Mouse (Mus musculus): ENCODE measurements around the gene Tcf3. TPM values are rescaled to one million over a fixed set of nuclear protein-coding genes. Genes with fewer than 3 reads are reported as not detected.

Tcf3 gene
- 10 to 100 TPM; 22.6 to 25.8 TPM for total RNA-seq (2021)

DNA sequence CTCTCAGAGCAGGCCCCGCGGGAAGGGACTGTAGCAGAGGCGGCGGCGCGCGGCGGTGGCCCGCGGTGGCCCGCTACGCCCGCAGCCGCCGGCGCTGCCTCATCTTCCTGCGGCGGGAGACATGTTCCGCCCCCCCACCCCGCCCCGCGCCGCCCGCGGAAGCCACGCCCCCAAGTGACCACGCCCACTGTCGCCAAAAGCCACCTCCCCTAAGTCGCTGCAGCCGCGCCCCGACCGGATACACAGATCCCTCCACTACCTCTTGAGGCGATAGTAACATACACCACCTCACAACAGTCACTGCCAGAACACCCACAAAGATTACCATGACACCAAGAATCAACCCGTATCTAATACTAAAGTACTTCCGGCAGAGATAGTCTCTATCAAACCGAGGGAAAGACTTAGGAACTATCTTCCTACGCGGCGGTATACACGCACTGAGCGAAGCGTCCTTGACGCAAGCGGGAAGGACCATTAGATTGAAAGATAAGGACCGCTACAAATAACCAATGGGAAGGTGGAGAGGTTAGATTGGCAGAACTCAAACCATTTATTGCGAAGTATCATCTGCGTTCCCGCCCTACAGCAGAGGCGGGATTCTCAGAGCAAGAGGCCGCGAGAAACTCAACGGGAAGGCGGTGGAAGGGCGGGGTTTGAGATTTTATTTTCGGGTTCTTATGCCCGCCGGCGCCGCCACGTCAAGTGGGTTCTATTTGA lies at the start of gene Tcf3:
TSS of gene Tcf3 (minus strand) at position 135 of the 720 bp plus-strand sequence.
- intact Hi-C loops (cut with DNase I): no loop called here
- DNase-seq (ENCODE audit: low spot score in 2 of 2): peak; percentile 96 to 99

DNA sequence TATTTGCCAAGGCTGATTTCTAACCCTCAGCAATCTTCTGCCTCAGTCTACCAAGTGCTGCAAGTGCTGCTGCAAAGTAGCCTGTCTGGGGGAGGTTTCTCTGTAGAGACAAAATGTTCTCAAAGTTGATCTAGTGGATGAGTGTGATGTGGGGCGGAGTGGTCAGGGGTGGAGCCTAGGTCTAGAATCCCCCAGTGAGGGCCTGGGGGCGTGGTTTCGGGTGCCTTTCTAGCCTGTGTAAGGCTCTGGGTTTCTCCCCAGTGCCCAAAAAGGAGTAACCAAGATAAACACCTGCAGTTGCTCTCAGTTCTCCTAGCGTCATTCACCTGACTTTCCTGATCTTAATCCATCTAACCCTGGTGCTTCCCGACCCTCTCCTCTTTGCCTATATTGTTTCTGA lies 47.6 kb upstream of the Tcf3 start:
- DNase-seq (ENCODE audit: low spot score in 2 of 2): no peak
- intact Hi-C loops (cut with DNase I): no loop called here

DNA sequence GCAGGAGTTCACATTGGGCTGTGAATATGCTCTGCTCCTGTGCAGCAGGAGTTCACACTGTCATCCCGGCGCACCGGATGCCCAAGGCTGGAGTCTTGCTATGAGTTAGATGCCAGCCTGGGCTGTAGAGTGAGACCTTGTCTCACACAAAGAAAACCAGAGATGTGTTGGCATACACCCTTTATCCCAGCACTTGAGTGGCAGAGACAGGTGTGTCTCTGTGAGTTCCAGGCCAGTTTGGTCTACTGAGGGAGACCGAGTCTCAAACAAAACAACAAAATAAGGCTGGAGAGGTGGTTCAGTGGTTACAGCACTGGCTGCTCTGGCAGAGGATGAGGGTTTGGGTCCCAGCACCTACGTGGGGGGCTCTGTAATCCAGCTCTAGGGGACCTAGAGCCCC lies 45.1 kb upstream of the Tcf3 start:
- intact Hi-C loops (cut with DNase I): no loop called here
- no peak for DNase-seq (ENCODE audit: low spot score in 2 of 2)

DNA sequence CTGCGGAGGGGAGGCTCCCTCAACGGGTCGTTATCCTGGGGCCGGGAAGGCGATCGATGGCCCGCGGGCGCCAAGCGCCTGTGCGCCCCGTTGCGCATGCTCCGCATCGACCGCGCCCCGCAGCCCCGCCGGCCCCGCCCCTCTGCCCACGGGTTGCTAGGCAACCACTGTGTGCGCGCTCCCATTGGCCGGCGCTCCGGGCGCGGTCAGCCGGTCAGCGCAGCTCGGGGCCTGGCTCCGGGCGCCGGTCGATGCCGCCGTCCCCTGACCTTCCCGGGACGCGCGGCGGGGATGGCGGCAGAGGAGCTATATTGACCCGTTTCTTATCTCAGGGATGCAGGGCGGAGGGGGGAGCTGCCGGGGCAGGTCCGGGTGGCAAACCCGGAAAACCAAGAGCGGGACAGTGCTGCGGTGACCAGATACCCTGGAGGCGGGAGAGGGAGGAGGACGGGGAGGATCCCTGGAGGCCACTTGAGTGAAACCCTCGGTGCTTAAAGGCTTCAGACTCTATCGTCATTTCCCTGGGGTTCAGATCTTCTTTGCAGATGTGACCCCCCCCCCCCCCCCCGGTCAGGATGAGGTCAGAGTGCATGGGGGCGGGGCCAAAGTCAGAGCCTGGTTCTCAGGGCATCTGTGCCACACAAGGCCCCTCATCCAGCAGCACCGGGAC lies 42.0 kb upstream of the Tcf3 start:
- peak; percentile 88 to 90 for DNase-seq (ENCODE audit: low spot score in 2 of 2)
- intact Hi-C loops (cut with DNase I): no loop called here

DNA sequence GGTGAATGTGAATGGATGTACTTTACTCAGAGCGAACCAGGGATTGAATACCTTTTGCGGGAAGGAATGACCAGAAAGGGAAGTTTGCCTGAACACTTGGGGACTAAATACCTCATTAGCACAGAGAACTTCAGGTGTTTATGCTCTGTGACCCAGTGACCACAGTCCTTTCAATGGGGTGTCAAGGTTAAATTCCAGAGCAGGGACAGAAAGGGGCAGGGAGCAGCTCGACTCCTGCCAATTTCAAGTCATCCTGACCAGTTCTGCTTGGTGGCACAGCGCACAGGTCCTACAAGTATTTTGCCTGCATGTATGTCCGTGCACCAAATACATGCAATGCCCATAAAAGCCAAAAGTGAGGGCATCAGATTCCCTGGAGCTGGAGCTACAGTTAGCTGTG lies 31.6 kb upstream of the Tcf3 start:
- no peak for DNase-seq (ENCODE audit: low spot score in 2 of 2)
- intact Hi-C loops (cut with DNase I): no loop called here

DNA sequence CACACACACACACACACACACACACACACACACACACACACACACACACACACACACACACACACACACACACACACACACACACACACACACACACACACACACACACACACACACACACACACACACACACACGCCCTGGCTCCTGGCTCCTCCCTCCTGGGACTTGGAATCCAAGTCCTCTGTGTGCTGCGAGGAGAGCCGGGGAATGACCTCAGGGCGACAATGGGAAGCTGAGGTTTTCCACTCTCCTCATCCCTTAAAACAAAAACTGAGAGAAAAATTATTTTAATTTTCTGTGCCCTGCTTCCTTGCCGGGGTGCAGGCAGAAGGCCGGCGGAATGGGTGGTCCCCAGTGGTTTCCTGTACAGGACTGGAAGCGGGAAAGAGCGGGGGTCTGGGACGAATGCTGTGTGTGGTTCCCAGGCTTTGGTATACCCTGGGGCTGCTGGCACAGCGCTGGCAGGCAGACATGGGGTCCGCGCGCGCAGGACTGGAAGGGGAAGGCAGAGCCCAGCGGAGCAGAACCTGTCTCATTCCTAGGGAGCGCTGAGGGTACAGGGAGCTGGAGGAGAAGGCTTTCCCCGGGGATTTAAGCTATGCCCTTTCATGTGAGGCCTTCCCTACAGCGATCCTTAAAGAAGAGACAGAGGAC lies 31.1 kb upstream of the Tcf3 start:
- intact Hi-C loops (cut with DNase I): no loop called here
- no peak for DNase-seq (ENCODE audit: low spot score in 2 of 2)

DNA sequence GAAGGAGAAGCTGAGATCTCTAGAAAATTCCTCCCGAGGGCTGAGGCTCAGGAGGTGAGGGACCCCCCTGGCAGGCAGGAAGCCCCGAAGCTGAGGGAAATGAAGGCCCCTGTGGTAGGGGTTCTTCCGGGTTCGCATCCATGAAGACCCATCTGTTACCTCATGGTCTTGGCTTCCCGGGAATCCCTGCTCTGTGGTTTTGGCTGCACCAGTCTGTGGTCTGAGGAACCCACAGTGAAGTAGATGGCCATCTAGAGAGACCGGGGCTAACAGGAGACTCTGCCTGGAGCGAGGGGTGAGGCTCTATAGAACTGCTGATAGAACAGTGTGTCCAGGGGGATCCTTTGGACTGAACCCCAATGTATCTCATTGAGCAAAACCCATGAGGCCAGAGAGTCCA lies 27.9 kb upstream of the Tcf3 start:
- no peak for DNase-seq (ENCODE audit: low spot score in 2 of 2)
- intact Hi-C loops (cut with DNase I): no loop called here

DNA sequence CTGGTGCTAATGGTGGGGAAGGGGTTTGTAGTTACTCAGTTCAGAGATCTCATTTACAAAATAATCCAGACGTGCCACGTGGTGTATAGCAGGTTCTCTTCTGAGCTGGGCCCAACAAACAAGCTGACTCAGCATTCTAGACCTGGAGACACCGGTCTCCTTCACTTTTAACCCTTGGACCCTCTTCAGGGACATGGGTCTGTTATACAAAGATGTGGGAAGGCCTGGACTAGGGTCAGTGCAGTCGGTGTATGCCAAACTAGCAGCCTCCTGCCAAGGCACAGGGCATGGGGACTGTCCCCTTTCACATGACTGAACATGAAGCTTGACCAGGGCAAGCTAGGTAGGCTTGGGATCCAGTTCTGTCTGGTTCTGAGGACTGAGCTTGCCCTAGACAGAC lies 26.9 kb upstream of the Tcf3 start:
- intact Hi-C loops (cut with DNase I): no loop called here
- DNase-seq (ENCODE audit: low spot score in 2 of 2): no peak

DNA sequence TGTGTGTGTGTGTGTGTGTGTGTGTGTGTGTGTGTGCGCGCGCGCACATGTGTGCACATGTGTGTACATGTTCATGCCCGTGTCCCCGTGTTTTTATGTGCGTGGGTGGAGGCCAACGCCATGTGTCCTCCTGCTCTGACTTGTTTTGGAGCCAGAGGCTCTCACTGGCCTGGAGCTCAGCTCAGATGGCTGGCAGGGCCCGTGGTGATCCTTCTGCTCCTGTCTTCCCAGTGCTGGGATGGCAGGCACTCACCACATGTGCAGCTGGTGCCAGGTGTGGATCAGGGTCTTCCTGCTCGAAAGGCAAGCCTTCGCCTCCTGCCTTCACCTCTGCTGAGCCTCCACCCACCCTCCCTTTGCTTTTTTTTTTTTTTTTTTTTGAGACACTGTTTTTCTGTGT lies 26.2 kb upstream of the Tcf3 start:
- intact Hi-C loops (cut with DNase I): no loop called here
- DNase-seq (ENCODE audit: low spot score in 2 of 2): no peak

DNA sequence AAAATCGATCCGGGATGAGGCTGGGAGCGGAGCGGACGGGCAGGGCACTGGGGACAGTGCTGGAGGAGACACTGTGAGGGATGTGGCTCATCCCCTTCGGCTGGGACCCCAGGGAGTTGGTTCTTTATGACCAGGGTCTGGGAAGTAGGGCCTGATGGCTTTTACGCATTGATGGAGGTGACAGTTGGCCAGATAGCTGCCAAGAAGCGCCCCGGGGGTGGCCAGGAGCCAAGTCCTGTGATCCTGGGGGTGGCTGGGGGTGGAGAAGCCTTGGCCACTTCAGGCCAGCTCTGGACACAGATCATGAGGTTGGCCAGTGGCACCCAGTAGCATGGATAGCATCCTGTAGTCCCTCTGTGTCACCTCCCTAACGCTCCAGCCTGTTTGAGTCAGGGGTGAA lies 25.8 kb upstream of the Tcf3 start:
- no peak for DNase-seq (ENCODE audit: low spot score in 2 of 2)
- intact Hi-C loops (cut with DNase I): no loop called here

DNA sequence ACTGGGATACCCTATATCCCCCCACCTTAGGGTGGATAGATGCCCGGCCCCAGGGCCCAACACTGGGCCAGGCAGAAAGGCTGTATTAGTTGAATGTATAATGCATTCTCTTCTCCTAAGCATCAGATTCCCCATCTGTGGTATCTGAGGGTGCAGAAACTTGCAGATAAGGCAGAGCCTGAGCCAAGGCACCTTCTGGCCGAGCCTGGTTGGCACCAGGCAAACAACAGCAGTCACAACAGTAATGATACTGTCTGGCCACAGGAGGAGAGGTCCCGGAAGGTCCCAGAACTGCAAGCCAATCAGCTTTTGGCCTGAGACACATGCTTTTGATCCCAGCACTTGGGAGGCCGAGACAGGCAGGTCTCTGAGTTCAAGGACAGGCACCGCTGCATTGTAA lies 22.2 kb upstream of the Tcf3 start:
- DNase-seq (ENCODE audit: low spot score in 2 of 2): no peak
- intact Hi-C loops (cut with DNase I): no loop called here

DNA sequence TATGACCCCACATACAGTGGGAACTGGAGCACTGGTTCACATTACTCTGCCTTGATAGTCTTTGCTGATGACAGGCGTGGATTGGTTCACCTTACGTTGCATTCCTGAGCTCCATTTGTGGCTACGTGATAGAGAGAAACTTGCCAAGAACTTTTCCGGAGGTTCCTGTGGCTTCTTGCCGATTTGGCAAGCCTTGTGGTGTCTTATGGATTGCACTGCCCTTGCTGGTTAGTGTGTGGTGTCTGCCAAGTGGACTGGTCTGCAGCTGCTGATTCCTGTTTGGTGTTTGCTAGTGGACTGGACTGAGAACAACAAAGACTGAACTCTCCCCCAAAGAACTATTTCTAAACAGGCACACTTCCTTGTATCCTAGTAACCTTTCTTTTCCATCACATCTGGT lies 21.3 kb upstream of the Tcf3 start:
- no peak for DNase-seq (ENCODE audit: low spot score in 2 of 2)
- intact Hi-C loops (cut with DNase I): no loop called here

DNA sequence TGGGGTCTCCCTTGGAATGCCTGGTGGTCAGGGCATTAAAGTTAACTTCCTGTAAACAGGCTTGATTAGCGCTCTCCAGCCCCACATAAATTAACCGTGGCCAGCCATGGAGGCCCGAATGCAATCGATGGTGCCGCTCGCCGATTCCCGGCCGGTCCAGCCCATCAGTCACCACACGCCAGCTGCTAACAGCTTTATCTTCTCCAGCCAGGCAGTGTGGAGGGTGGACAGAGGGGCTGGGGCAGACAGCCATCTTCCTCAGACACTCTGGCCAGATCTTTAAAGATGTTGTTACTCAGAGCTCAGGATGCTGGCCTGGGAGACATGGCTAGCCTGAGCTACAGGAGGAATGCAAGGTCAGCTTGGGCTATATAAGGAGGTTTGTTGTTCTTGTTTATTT lies 20.2 kb upstream of the Tcf3 start:
- intact Hi-C loops (cut with DNase I): no loop called here
- no peak for DNase-seq (ENCODE audit: low spot score in 2 of 2)

DNA sequence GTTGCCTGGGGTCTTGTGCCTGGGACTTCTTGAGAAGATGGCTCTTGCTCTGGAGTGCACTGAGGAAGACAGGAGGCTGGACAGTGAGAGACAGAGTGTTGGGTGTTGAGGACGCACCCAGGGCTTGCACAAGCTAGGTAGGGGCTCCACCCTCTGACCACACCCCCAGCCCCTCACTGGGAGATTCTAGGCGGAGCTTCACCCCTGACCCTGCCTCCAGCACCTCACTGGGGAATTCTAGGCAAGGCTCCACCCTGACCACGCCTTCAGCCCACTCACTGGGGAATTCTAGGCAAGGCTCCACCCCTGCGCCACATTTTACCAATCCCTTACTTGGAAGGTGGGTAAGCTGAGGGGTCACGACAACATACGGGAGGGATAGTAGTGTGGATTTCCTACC lies 17.2 kb upstream of the Tcf3 start:
- intact Hi-C loops (cut with DNase I): no loop called here
- DNase-seq (ENCODE audit: low spot score in 2 of 2): no peak

DNA sequence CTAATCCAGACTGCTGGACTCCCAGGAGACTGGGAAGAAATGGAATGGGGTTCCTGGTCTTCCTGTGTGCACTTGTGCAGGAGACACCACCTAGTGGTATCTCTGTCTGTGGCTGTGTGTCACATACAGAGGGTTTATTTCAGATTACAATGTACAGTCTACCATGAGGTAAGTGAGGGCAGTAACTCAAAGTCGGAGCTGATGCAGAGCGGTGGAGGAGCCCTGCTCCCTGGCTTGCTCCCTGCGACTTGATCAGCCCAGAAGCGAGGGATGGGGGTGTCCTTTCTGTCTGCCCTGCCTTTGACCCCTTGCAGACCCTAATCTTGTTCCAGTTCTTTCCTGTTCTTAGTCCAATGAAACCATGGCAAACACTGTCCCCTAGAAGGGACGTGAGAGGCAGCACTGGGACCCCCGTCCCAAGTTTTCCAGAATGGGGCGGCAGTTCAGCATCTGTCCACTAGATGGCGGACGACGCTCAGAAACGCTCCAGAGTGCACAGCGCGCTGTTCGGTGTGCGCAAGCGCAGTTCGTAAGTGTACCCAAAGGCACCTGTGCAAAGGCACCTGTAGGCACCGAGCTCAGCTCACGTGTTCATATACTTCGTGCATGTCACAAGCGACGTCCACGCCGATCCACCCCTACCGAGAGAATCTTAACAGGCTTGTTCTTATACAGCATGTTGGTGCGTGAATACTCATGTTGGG lies 12.6 kb upstream of the Tcf3 start:
- intact Hi-C loops (cut with DNase I): loop anchor here (1.0 to 2.0 kb wide), 3 partner anchors 63 to 111 kb away; no protein-coding TSS in a partner anchor

DNA sequence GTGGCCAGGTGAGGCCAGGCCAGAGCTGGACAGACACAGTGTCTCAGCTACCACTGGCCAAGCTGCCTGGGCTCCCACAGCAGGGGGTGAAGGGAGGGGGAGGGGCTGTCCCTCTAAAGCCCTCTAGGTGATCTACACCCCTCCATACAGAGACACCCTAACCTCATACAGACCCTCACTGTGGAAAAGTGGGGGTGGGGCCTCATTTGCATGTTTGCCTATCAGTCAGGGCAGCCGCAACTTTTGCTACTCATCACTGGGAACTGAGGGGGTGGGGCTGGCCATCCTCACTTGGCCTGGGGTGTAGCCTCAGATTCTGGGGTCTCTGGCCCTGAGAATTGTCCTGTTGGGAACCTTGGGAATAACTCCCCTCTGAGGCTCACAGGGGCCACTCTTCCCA lies 11.6 kb upstream of the Tcf3 start:
- intact Hi-C loops (cut with DNase I): no loop called here
- DNase-seq (ENCODE audit: low spot score in 2 of 2): no peak

More for the DNA sequence above, 12.6 kb upstream of the Tcf3 start:
- DNase-seq (ENCODE audit: low spot score in 2 of 2): peak; percentile 66 to 79

DNA sequence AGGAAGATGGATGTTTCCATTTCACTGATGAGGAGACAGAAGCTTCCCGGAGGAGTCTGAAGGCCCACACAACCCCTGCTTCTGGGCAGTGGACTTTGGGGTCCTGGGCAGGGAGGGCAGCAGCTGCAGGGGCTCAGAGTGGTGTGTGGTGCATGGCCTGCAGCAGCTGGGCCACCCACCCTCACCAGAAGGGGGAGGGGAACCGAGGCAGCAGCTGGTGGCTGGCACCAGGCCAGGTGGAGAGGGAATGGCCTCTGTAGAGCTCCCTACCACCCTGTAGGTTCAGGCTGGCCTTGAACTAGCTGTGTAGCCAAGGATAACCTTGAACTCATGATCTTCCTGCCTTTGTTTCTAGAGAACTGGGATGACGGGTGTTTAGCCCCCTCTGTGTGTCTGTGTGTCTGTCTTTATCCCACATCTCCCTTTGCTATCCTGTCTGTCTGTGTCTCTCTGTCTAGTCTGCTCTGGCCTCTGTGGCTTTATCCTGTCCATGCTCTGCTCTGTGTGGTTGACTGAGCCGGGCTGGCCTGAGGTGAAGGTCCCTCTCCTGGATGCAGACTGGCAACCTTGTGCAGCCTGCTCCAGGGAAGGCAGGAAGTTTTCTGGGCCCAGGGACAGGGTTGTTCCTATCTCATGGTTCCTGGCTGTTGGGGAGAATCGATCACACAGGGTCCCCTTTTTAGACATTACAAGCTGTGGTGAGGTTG lies 11.0 kb upstream of the Tcf3 start:
- intact Hi-C loops (cut with DNase I): no loop called here
- DNase-seq (ENCODE audit: low spot score in 2 of 2): no peak

DNA sequence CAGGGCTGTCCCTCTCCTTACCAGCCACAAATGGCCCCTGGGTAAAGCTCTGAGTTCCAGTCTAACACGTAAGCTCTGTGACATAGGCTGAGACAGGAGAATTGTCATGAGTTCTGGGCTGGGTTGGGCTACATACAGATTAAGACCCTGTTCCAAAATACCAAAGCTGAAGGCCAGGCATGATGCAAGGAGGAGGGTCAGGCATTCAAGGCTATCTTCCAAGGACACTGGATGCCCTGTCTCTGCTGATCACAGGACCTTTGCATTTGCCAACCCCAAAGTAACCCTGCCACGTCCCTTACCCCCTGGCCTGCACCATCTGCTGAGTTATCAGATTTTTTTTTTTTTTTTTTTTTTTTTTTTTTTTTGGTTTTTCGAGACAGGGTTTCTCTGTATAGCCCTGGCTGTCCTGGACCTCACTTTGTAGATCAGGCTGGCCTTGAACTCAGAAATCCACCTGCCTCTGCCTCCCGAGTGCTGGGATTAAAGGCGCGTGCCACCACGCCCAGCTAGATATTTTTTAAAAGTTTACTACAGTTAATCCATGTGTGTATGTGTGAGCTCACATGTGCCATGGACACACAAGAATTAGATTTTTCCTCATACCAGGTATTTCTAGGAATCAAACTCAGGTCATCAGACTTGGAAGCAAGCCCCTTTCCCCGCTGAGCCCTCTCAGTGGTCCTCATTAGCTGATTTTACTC lies 10.3 kb upstream of the Tcf3 start:
- intact Hi-C loops (cut with DNase I): no loop called here

DNA sequence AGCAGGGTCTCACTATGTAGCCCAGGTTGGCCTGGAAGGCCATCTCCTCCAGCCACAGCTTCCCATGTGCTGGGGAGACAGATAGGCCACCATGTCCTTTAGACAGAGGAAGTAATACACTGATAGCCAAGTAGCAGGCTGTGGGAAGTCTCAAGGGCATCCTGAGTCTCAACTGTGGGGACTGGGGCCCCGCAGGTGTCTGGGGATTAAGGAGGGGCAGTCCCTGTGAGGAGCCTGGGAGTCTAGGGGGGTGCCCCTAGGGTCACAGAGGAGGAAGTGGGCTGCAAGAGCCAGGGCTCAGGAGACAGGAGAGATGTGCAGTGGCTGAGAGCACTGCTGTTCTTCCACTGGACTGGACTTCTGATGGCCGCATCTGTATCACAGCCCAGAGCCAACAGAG lies 9.5 kb upstream of the Tcf3 start:
- no peak for DNase-seq (ENCODE audit: low spot score in 2 of 2)
- intact Hi-C loops (cut with DNase I): no loop called here

More for the DNA sequence above, 10.3 kb upstream of the Tcf3 start:
- DNase-seq (ENCODE audit: low spot score in 2 of 2): no peak

Data from left cerebral cortex, postnatal 25 days (tissue).